Mouse (Mus musculus): ENCODE measurements around the gene Vmn1r151. TPM values are rescaled to one million over a fixed set of nuclear protein-coding genes. Genes with fewer than 3 reads are reported as not detected.

Vmn1r151 gene
- total RNA-seq (2023), result not detected

DNA sequence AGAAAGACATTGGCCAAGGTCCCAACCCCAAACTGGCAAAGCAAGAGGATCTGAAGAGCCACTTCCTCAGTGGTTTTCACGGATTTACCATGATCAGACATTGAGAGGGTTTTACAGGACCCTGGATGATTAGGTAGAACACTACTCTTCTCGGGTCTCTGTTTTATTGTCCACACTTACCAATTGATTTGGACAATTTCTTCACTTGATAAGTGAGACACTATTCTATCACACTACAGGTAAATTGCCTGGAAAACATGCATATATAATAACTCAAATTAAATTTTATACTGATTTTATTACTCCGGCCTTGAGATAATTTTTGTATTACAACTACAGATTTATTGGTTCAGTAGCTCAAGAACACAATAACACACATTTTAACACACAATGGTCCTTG is at the start of gene Vmn1r151:
TSS of gene Vmn1r151 (minus strand) at position 101 of the 400 bp plus-strand sequence.

DNA sequence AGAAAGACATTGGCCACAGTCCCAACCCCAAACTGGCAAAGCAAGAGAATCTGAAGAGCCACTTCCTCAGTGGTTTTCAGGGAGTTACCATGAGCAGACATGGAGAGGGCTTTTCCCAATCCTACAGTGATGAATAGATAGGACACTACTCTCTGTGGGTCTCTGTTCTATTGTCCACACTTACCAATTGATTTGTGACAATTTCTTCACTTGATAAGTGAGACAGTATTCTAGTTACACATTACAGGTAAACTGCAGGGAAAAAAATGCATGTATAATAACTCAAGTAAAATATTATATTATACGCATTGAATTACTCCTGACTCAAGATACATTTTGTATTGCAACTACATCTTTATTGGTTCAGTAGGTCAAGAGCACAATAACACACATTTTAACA is 35.3 kb upstream of the Vmn1r151 start, which contains the start of gene Gm8677:
TSS of gene Gm8677 (minus strand) at position 101 of the 400 bp plus-strand sequence.

DNA sequence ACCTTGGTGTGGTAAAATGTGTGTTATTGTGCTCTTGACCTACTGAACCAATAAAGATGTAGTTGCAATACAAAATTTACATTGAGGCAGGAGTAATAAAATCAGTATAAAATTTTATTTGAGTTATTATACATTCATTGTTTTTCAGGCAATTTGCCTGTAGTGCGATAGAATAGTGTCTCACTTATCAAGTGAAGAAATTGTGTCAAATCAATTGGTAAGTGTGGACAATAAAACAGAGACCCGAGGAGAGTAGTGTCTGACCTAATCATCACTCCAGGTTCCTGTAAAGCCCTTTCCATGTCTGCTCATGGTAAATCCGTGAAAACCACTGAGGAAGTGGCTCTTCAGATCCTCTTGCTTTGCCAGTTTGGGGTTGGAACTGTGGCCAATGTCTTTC is 23.2 kb upstream of the Vmn1r151 start, which contains the start of gene Vmn1r152:
TSS of gene Vmn1r152 (plus strand) at position 301 of the 400 bp plus-strand sequence.

DNA sequence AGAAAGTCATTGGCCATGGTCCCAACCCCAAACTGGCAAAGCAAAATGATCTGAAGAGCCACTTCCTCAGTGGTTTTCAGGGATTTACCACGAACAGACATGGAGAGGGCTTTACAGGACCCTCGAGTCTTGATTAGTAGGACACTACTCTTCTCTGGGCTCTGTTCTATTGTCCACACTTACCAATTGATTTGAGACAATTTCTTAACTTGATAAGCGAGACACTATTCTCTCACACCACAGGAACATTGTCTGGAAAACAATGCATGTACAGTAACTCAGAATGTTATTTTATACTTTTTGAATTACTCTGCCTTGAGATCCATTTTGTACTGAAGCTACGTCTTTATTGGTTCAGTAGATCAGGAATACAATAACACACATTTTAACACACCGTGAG is 35.5 kb downstream of the Vmn1r151 start, which contains the start of gene Gm10665:
TSS of gene Gm10665 (minus strand) at position 101 of the 400 bp plus-strand sequence.

Other genes starting within 250 kb of the Vmn1r151 start
- not detected for gene Gm4187, start 170.0 kb downstream of the Vmn1r151 start, total RNA-seq (2023)
- gene Gm8660, start 128.6 kb downstream of the Vmn1r151 start, total RNA-seq (2023), result not detected
- not detected for gene Vmn1r148, start 86.1 kb downstream of the Vmn1r151 start, total RNA-seq (2023)
- not detected for gene Vmn1r149, start 61.4 kb downstream of the Vmn1r151 start, total RNA-seq (2023)
- not detected for gene Gm10665, start 35.6 kb downstream of the Vmn1r151 start, total RNA-seq (2023)
- not detected for gene Vmn1r152, start 23.3 kb upstream of the Vmn1r151 start, total RNA-seq (2023)
- not detected for gene Gm8677, start 35.2 kb upstream of the Vmn1r151 start, total RNA-seq (2023)
- not detected for gene Gm4201, start 65.7 kb upstream of the Vmn1r151 start, total RNA-seq (2023)
- not detected for gene Gm4565, start 88.4 kb upstream of the Vmn1r151 start, total RNA-seq (2023)
- gene Vmn1r155, start 158.3 kb upstream of the Vmn1r151 start, total RNA-seq (2023), result not detected
- not detected for gene Gm8693, start 192.6 kb upstream of the Vmn1r151 start, total RNA-seq (2023)
- not detected for gene Gm4567, start 220.0 kb upstream of the Vmn1r151 start, total RNA-seq (2023)